Mouse (Mus musculus) heart, postnatal 14 days (tissue): ENCODE results near the gene Map2k7. TPM values are rescaled to one million over a fixed set of nuclear protein-coding genes. Genes with fewer than 3 reads are reported as not detected.

Experiments
- DNase-seq, 2 experiments: peaks; one replicate each; pipeline ENCODE4 v3.0.0; 2021 to 2022
- intact Hi-C: fragments of 180-260 bp; cut with DNase I; formaldehyde crosslinking; loops from one replicate; pipeline ENCODE4 v1.15.1; 2025
- long read RNA-seq, 2 experiments: library from polyadenylated mRNA; stranded (forward); transcript quantifications; one replicate each; pipeline ENCODE4 v2.0.0; 2021
- total RNA-seq, 2 experiments: library from RNA; stranded (reverse); gene quantifications; 2 replicates each; pipeline ENCODE4 v1.2.3; 2021

The Map2k7 gene
- total RNA-seq, result 10 to 100 TPM; 59.2 to 69.6 TPM
- long read RNA-seq, experiment 1, transcript Map2k7-206 (11 exons, 3,497 nt), result minor isoform, 5 of 49 reads
- long read RNA-seq, experiment 1, transcript Map2k7-202 (12 exons, 3,525 nt), result major isoform, 38 of 49 reads
- long read RNA-seq, experiment 1, partial matches to known transcripts, result 1 of 49 reads
- long read RNA-seq, experiment 1, other reads (novel, unspliced or antisense), result 4 of 49 reads
- long read RNA-seq, experiment 2, transcript Map2k7-206 (11 exons, 3,497 nt), result minor isoform, 7 of 75 reads
- long read RNA-seq, experiment 2, transcript Map2k7-202 (12 exons, 3,525 nt), result major isoform, 38 of 75 reads
- long read RNA-seq, experiment 2, partial matches to known transcripts, result 22 of 75 reads
- long read RNA-seq, experiment 2, other reads (novel, unspliced or antisense), result 4 of 75 reads

DNA sequence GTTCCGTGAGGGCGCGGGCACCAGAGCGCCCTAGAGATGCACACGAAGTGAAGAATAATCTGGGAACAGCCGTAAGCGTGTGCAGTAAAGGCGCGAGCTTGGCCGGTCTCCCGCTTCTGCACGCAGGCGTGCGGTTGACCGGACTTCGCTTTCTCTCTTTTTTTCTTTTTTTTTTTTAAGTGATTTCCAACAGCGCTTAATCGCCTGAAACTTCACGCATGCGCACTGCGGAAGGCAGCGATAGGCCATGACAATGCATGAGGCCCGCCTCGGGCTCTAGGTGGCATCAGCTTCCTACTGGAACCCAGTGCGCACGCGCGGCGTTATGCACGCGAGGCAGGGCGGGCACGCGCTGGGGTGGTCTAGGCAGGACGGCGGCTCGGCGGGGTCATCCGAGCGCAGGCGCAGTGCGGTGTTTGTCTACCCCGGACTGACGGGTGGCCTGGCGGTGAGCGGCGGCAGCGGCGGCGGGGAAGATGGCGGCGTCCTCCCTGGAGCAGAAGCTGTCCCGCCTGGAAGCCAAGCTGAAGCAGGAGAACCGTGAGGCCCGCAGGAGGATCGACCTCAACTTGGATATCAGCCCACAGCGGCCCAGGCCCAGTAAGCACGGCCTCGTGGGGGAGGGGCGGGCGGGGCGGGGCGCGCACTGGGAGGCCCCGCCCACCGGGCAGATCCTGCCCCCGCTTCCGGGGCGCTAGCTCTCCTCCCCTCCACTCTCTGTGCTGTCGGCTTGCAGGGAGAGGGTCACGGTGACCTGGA is at the start of gene Map2k7, which contains the start of gene Gm49320:
TSS of gene Map2k7 (plus strand) at position 307 of the 759 bp plus-strand sequence.
TSS of gene Gm49320 (plus strand) at position 432 of the 759 bp plus-strand sequence.
- intact Hi-C loops, result loop anchor here (5.0 to 10.0 kb wide), 2 partner anchors 46 to 436 kb away; no protein-coding TSS in a partner anchor
- DNase-seq, result peak; percentile 100

DNA sequence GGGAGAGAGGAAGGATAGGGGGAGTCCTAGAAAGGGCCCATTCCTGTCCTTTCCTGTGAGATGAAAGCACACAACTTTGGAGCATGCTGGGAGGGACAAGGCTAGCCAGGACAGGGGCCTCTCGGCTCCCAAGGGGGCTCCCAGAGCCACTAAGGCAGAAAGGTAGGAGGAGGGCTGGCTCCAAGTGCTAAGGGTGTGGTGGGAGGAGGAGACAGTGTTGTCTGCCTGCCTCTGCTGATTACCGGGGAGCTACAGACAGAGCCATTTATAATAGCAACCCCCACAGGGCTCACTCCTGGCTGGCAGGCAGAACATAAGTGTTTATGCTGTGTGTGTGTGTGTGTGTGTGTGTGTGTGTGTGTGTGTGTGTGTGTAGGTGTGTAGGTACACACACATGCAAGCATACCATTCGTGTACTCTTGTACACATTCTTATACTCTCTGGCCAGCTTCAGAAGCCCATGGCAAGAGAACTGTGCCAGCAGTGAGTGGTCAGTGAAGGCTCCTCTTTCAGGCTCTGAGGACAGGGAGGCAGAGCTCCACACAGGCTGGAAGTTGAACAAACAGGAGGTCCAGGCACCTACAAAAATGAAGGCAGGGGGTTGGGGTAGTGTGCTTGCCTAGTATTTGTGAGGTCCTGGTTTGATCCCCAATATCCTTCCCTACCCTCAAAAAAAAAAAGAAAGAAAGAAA is 49.4 kb upstream of the Map2k7 start:
- no peak for DNase-seq
- intact Hi-C loops, result no loop called here

DNA sequence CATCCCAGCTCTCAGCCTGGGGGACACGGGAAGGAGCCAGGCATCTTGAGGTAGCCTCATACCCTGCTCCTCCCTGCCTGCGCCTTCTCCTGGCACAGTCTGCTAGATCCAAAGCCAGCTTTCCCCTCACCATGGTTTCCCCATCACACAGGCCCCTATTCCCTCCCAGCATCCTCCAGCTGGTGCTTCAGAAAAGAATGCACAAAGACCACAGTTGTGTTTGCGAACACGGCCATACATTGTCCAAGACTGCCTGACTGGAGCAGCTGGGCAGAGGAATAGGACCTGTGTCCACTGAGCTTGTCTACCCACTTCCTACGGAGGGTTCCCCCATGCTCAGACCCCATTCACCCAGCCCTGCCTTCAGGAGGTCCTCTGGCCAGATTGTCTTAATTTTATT is 46.2 kb upstream of the Map2k7 start:
- intact Hi-C loops, result loop anchor here (5.0 to 10.0 kb wide), 4 partner anchors 45 to 182 kb away; partner anchors contain the start of genes Gm49320, Map2k7 and Snapc2
- no peak for DNase-seq

DNA sequence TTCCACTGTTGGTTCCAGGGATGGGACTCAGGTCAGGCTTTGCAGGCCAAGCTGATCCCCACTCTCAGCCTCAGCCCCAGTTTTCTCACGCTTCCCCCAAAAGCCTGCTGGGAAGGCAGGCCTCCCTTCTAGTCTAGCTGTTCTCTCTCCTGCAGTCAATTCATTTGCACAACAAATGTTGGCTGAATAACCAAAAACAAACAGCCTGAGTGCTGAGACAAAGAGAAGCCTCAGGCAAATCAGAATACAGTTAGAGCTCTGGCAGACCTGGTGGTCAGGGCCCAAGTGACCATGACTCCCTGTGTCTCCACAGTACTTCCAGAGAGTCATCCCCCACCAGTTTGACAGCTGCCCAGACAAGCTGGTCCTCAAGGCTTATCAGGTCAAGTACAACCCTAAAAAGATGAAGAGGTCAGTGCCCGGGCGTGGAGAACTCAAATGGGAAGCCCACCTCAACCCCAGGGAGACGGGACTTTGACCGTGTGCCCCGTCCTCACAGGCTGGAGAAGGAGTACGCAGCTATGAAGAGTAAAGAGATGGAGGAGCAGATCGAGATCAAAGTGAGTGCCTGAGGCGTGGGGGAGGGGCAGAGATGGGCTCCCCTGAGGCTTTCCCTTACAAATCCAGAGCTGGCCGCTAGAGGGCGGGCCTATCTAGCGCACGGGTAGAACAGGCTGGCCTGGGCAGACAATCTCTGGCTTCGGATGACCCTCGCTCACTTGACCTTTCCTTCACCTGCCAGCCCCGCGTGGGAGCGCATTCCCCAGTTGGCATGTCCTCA is 45.5 kb upstream of the Map2k7 start:
- DNase-seq, result peak; percentile 88 to 92
- intact Hi-C loops, result loop anchor here (5.0 to 10.0 kb wide), 4 partner anchors 44 to 182 kb away; partner anchors contain the start of genes Gm49320, Map2k7 and Snapc2

DNA sequence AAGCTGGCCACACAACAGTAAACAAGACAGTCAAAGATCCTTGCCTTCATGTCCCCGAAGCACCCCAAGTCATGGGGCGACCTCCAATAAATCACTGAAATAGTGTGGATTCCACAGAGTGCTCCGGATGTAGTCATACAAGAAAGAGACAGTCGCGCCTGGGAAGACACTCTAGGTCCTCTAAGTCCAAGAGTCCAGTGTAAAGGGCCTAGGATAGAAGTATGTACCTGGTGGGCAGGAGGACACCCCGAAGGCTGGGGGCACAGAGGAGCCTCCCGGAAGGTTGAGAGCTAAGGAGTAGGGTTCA is 45.0 kb upstream of the Map2k7 start:
- intact Hi-C loops, result loop anchor here (5.0 to 10.0 kb wide), 4 partner anchors 44 to 181 kb away; partner anchors contain the start of genes Gm49320, Map2k7 and Snapc2
- no peak for DNase-seq

DNA sequence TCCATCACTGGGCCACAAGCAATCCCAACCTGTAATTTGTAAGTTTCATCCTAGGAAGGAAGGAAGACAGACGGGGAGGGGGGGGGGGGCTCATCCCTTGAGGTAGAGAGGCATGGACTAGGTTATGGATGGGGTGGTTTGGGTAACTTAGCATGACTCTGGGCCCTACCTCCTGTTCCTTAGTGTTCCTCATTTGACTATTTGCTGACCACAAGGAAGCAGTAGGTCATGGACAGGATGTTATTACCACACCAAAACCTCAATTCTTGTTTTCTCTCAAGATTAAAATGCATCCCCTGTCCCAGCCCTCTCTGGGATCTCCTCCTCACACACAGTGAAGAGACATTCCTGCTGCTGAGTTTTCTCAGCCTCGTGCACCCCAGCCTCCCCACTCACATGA is 37.2 kb upstream of the Map2k7 start:
- DNase-seq, result no peak
- intact Hi-C loops, result no loop called here

DNA sequence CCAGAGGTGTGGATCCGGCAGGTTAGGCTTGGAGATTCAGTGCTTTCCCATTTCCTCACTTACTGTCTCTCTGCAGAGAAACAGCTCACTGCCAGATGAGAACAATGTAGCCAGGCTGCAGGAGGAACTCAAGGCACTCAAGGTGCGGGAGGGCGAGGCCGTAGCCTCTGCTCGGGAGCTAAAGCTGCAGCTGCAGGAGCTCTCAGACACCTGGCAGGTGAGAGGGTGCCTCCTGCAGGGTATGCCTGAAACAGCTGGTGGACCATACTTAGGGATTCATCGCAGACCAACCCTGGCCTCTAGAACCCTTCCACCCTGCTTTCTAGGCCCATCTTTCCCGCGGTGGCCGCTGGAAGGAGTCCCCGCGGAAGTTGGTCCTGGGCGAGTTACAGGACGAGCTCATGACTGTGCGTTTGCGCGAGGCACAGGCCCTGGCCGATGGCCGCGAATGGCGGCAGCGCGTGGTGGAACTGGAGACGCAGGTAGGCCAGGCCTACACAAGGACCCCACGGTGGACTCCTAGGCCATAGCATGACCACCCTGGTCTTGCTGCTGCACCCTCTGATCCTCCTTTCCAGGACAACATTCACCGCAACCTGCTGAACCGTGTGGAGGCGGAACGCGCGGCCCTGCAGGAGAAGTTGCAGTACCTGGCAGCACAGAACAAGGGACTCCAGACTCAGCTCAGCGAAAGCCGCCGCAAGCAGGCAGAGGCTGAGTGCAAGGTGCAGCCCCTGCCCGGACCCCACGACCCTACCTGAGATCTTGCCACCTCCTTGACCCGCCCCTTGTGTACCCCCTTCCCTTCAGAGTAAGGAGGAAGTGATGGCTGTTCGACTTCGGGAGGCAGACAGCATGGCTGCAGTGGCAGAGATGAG is 33.1 kb upstream of the Map2k7 start:
- no peak for DNase-seq
- intact Hi-C loops, result no loop called here

DNA sequence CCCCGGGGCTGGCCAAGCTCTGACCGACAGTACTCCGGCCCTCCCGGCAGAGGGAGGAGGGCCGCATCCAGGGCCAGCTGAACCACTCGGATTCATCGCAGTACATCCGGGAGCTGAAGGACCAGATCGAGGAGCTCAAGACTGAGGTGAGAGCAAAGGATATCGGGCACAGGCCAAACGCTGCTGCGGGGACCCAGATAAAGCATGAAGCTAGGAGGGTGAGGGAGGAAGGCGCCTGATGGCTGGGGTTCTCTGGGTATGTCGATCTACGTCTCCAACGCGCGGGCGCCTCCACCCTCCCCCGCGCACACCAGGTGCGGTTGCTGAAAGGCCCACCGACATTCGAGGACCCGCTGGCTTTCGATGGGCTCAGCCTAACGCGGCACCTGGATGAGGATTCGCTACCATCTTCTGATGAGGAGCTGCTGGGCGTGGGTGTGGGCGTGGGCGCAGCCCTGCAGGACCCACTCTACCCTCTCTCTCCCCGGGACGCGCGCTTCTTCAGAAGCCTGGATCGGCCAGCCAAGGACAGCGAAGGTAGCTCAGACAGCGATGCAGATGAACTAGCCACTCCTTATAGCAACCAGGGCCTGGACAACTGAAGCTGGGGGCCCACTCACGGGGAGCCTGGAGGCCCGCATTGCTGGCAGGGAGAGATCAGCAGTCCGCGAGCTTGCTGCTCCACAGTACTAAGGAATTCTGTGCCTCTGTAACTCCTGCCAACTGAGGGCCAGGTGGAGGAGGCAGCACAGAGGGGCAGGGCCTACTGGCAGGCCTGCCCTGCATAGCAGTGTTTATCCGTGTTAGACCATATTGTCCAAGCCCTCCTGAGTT is 32.1 kb upstream of the Map2k7 start:
- no peak for DNase-seq
- intact Hi-C loops, result no loop called here

DNA sequence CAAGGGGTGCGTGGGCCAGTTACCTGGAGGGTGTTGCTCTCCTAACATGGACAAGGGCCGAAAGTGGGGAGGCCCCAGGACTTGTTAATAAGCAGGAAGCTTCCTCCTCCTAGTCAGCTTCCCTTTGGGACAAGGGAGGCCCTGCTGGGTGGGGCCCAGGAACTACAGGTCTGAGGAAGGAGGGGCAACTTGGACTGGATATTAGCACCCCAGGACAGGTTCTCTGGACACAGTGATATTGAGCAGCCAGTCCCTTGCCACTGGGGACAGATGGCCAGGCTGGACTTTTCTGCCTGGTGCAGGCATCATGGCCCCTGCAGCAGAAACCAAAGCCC is 31.6 kb upstream of the Map2k7 start:
- DNase-seq, result no peak
- intact Hi-C loops, result no loop called here

DNA sequence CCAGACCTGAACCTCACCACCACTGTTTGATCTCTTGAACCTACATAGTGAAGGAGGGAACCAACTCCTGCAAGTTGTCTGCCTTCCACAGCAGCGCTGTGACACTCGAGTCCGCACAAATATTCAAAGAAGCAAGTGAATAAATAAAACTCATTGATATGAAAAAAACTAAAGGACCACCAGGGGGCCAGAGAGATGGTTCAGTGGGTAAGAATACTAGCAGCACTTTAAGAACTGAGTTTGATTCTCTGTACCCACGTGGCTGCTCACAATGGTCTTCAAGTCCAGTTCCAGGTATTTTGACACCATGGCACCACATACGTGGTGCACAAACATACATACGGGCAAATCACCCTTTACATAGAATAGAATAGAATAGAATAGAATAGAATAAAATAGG is 27.4 kb upstream of the Map2k7 start:
- no peak for DNase-seq

DNA sequence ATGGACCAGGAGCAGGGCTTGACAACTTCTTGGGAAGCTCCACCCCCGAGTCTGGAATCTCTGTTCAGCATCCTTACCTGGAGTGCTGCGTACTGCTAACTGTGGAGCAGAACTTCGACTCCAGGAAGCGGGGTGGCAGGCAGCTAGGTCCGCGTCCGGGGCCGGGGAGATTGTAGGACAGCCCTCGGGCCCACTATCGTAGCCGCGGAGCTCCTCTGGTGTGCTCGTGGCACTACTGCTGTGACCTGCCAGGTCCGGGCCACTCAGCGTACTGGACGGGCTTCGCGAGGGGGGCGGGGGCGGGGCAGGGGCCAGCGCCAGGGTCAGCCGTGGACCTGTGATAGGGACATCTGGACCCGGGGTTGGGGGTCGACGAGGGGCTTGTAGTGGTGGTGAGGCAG is 25.7 kb upstream of the Map2k7 start:
- peak in 1 of 2 experiments; percentile 16 for DNase-seq
- intact Hi-C loops, result no loop called here

More for the DNA sequence above, 27.4 kb upstream of the Map2k7 start:
- intact Hi-C loops, result no loop called here

DNA sequence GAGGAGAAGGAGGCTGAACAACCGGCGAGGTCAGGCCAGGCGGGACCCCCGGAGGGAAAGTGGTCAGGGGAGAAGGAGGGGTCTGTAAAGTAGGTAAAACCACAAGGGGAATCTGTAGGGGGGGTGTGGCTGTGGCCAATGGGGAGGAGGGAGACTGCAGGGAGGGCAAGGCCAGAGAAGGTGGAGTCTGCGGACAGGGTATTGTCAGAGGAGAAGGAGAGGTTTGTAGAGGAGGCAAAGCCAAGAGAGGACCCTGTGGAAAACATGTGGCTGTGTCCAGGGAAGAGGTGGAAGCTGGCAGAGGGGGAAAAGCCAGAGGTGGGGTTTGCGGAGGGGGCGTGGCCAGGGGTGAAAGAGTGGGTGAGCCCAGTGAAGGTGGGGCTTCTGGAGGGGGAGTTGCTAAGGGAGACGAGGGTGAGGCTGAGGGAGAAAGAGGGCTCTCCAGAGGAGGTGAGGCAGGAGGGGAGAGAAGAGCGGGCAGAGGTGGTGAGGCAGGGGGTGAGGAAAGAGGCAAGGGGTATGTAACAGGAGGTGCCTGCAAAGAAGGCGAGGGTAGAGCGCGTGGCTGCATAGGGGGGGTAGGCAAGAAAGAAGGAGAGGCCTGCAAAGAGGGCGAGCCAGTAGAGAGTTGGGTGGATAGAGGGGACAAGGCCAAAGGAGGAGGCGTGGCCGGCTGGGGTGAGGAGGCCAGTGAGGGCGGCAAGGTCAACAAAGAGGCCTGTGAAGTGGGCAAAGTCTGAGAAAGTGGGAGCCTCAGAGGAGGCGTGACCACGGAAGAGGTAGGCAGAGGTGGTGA is 25.1 kb upstream of the Map2k7 start:
- DNase-seq, result peak; percentile 37 to 40
- intact Hi-C loops, result no loop called here

DNA sequence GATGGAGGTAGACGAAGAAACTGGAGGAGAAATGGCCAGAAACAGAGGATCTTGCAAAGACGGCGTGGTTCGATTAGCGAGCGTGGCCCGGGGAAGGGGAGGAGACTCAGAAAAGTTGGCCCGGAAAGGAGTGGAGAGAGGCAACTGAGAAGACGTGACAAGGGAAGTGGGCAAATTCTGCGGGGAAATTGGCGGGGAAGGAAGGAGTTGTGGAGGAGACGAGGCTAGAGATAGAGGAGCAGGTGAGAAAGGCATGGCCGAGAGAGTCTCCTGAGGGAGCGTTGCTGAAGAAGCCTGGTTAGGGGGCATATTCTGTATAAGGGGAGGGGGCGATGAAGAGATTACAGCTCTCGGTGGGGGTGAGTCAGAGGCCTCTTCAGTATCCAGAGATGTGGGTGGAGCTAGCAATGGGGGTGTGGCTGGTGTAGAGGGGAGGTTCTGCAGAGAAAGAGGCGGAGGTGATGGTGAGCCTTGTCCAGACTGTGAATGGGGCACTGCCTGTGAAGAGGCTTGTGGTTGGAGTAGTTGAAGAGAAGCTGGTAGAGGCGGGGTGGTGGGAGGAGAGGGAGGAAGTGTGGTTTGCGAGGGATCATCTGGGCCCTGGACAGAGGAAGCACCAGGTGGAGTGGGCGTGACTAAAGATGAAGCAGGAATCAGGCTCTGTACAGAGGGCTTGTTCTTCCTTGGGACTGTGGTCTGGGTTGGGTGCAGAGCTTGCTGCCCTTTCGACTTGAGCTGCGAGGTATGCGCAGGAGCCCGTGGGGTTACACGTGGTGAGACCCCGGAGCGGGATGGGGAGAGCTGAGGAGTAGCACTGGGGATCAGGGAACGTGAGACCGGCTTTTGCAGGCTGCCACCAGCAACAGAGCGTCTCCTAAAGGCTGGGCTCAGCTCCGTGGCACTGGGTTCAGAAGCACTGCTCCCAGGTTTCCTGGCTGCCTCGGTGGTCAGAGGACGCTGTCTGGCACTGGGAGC is 24.2 kb upstream of the Map2k7 start:
- peak in 1 of 2 experiments; percentile 40 for DNase-seq
- intact Hi-C loops, result no loop called here

DNA sequence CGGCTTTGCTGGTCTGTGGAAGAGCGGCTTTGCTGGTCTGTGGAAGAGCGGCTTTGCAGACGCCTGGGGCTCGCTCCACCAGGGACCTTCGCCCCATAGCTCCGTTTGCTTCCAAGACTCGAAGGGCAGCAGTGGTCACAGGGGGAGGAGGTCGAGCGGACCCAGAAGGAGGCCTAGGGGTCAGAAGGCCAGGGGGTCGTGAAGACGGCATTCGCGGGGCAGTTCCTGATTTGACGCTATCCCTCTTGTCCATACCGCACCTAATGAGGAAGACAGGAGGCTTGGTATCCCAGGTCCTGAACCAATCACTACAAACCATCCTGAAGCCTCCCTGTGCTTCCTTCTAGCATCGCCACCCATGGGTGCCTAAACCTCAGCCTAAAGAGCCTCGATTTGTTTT is 22.2 kb upstream of the Map2k7 start:
- DNase-seq, result no peak
- intact Hi-C loops, result no loop called here

DNA sequence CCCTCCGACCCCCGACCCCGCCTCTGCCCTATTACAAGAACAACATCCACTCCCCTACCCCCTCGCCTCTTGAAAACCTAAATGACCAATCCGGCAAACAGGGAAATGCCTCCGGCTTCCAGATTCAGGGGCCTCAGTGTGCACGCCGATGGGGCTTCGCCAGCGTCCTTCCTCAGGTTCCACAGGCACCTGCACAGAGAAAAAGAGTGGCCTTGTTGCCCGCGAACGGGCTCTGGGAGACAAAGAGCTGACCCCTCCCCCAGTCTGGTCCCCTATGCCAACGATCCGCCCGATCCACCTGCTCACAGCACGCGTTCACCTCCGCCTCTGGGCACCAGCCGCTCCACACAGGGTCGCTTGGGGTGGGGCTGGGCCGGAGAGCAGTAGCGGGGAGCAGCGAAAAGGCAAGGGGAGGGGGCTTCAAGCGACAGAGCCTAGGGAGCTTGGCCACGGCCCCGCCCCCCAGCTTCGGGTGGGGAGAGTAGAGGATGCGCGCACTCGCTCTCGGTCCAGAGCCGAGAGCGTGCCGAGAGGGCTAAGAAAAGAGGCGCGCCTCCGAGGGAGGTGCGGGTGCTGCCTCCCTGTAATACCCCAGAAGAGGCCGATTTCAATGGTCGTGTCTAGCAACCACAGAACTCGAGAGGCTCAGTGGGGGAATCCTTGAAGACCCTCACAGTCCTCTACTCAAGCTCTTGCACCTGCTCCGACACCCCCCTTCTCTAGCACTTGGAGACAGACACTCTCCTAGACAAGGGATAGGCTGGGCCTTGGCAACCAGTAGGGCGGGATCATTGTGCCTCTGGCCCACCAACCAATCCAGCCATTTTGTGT is 21.5 kb upstream of the Map2k7 start, which contains the start of gene Prr36:
TSS of gene Prr36 (minus strand) at position 669 of the 831 bp plus-strand sequence.
- intact Hi-C loops, result no loop called here
- no peak for DNase-seq
